Mouse (Mus musculus): ENCODE data around the gene Rnpep. TPM values are rescaled to one million over a fixed set of nuclear protein-coding genes. Genes with fewer than 3 reads are reported as not detected.

Gene Rnpep
- polyA plus RNA-seq, 1 experiment from 2014 or later = 124 TPM

Other genes starting within 250 kb of the Rnpep start
- gene Lgr6, start 178.8 kb downstream of the Rnpep start, polyA plus RNA-seq (2014; fragmentation: Nextera tagmentation; extraction: Ambion mirVana) = 1.5 and 1.8 TPM in 2 replicates
- gene Ptpn7, start 151.4 kb downstream of the Rnpep start, polyA plus RNA-seq (2014; fragmentation: Nextera tagmentation; extraction: Ambion mirVana) = 1.1 and 1.2 TPM in 2 replicates
- 55.5 and 57.4 TPM in 2 replicates for gene Arl8a, start 137.3 kb downstream of the Rnpep start, polyA plus RNA-seq (2014; fragmentation: Nextera tagmentation; extraction: Ambion mirVana)
- 0.69 and 0.71 TPM in 2 replicates for gene Gpr37l1, start 116.4 kb downstream of the Rnpep start, polyA plus RNA-seq (2014; fragmentation: Nextera tagmentation; extraction: Ambion mirVana)
- 98.9 and 104 TPM in 2 replicates for gene Elf3, start 25.5 kb downstream of the Rnpep start, polyA plus RNA-seq (2014; fragmentation: Nextera tagmentation; extraction: Ambion mirVana)
- gene Timm17a, start 29.7 kb upstream of the Rnpep start, polyA plus RNA-seq (2014; fragmentation: Nextera tagmentation; extraction: Ambion mirVana) = 179 and 203 TPM in 2 replicates
- 12.6 and 13.2 TPM in 2 replicates for gene Lmod1, start 40.7 kb upstream of the Rnpep start, polyA plus RNA-seq (2014; fragmentation: Nextera tagmentation; extraction: Ambion mirVana)
- 41.4 and 44.5 TPM in 2 replicates for gene Shisa4, start 91.2 kb upstream of the Rnpep start, polyA plus RNA-seq (2014; fragmentation: Nextera tagmentation; extraction: Ambion mirVana)
- 150 and 154 TPM in 2 replicates for gene Ipo9, start 146.4 kb upstream of the Rnpep start, polyA plus RNA-seq (2014; fragmentation: Nextera tagmentation; extraction: Ambion mirVana)